Mouse (Mus musculus) liver, postnatal 0 days (tissue): Measurements from ENCODE around the gene Ercc1.

Source experiments
- CTCF ChIP-seq: sonication (generic); IDR thresholded peaks from 2 replicates; pipeline ENCODE4 v1.5.1; 2016; ENCODE audit warnings: antibody characterized with exemption, low read depth
- EP300 ChIP-seq: IDR thresholded peaks from 2 replicates; pipeline ENCODE4 v1.6.1; 2016; ENCODE audit warnings: antibody characterized with exemption, low read depth, mild to moderate bottlenecking

DNA sequence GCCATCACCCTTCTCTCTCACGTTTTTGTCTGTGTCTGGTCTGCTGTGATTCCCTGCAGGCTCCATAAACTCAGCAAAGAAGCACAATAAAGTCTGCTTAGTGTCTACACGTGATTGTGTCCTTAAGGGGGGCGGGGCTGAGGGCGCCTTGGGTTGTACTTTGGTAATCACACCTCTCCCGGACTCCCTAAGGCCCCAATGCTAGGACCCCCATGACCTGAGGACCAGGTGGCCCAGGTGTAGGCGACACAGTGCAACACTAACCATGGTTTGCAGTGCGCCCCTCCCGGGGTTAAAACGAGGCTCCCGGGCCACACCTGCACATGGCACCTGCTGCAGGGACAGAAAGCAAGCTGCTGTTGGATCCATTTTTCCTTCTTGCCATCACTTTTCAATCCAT lies 3.3 kb upstream of the Ercc1 start:
- TF ChIP-seq CTCF (no peak), EP300 (no peak)
